ENCODE assay signal across 12 mouse cellular contexts in the genomic region with DNA sequence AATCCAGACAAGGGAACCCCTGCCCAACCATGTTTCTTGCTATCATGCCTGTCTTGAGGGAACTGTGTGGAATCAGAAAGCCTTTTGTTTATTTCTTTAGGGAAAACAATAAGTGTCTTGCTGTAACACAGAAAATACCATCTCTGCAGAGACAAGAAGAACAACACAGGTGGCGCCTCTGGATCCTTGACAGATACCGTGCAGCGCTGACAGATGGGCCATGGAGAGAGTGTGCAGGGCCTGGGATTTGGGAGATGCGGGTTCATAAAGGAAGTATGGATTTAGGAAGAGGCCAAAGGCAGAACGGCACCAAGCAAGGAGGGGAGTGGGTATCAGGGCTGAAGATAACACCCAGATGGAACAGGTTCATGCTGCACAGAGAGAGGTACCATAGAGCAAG.
"Had no signal": no experiment of that assay in that cellular context is flagged by ENCODE, and none has a peak within 500 bp of the region (broad histone marks: within the 10 kb centered on the region; RNA-seq: fewer than 3 reads in every experiment).

No protein-coding gene starts in this region.

- H3K4me3 ChIP-seq: left cerebral cortex, adult 2 months; limb, embryonic 13.5 days; liver, embryonic 15.5 days; midbrain, embryonic 15.5 days; neural tube, embryonic 12.5 days; stomach, embryonic 15.5 days had no signal

- H3K27ac ChIP-seq: left cerebral cortex, adult 2 months; limb, embryonic 13.5 days; liver, embryonic 15.5 days; midbrain, embryonic 15.5 days; neural tube, embryonic 12.5 days; stomach, embryonic 15.5 days had no signal

- DNase-seq: kidney, adult 8-10 months; kidney, postnatal 36 days; lung, adult 2 months; lung, postnatal 36 days; thymus, adult 2 months; thymus, postnatal 25 days had no signal
